Mouse (Mus musculus) neural tube, embryonic 14.5 days (tissue): Measurements from ENCODE around the gene Sez6l. TPM values are rescaled to one million over a fixed set of nuclear protein-coding genes. Genes with fewer than 3 reads are reported as not detected.
A peak's percentile ranks its signal among the peaks of the same experiment; 100 is the strongest.

Experiments
- ATAC-seq: fragments of 200-750 bp; cut with Nextera tagmentation; 2 replicates; pipeline ENCODE4 v1.8.0; 2017; ENCODE audit warnings: low read depth, mild to moderate bottlenecking, moderate TSS enrichment, moderate library complexity
- H3K27ac ChIP-seq: fragments of 300-500 bp; sonication (generic); 2 replicates; pipeline ENCODE4 v1.5.1; 2014; ENCODE audit warnings: low read depth, mild to moderate bottlenecking, control low read depth, low read length, moderate library complexity, mixed read lengths
- H3K27me3 ChIP-seq: fragments of 300-500 bp; sonication (generic); 2 replicates; pipeline ENCODE4 v1.6.1; 2014; ENCODE audit warnings: low read length; ENCODE audit not compliant: control insufficient read depth, insufficient read depth
- H3K36me3 ChIP-seq: fragments of 300-500 bp; sonication (generic); 2 replicates; pipeline ENCODE4 v1.6.1; 2014; ENCODE audit warnings: low read length, mixed read lengths; ENCODE audit not compliant: control insufficient read depth, insufficient read depth
- H3K4me1 ChIP-seq: fragments of 300-500 bp; sonication (generic); 2 replicates; pipeline ENCODE4 v1.6.1; 2014; ENCODE audit warnings: low read length; ENCODE audit not compliant: control insufficient read depth, insufficient read depth
- H3K4me2 ChIP-seq: fragments of 300-500 bp; sonication (generic); 2 replicates; pipeline ENCODE4 v1.6.1; 2014; ENCODE audit warnings: mild to moderate bottlenecking, low read depth, low read length, control low read depth
- H3K4me3 ChIP-seq: fragments of 300-500 bp; sonication (generic); 2 replicates; pipeline ENCODE4 v1.5.1; 2014; ENCODE audit warnings: low read depth, low read length, control low read depth, mixed read lengths
- H3K9ac ChIP-seq: fragments of 300-500 bp; sonication (generic); replicated peaks from 2 replicates; pipeline ENCODE4 v1.6.1; 2014; ENCODE audit warnings: low read depth, mild to moderate bottlenecking, control low read depth, low read length, mixed read lengths
- H3K9me3 ChIP-seq: fragments of 300-500 bp; sonication (generic); 2 replicates; pipeline ENCODE4 v1.6.1; 2016; ENCODE audit warnings: low read length; ENCODE audit not compliant: control insufficient read depth
- WGBS: fragments of 180-500 bp; shearing (Covaris S2); extraction: QIAGEN DNeasy Blood & Tissue Kit; methylation state at CpG from one replicate; pipeline ENCODE4 v1.1.7; 2014; 5-methylcytosine and 5-hydroxymethylcytosine counted together
- polyA plus RNA-seq: library from polyadenylated mRNA; unstranded; fragments of >200 nt; fragmentation: Nextera tagmentation; extraction: Ambion mirVana; gene quantifications from 2 replicates; pipeline ENCODE4 v1.2.1, GENCODE M21; 2014

Sez6l gene
- polyA plus RNA-seq, 1 experiment from 2014 or later, result 30.4 TPM

DNA sequence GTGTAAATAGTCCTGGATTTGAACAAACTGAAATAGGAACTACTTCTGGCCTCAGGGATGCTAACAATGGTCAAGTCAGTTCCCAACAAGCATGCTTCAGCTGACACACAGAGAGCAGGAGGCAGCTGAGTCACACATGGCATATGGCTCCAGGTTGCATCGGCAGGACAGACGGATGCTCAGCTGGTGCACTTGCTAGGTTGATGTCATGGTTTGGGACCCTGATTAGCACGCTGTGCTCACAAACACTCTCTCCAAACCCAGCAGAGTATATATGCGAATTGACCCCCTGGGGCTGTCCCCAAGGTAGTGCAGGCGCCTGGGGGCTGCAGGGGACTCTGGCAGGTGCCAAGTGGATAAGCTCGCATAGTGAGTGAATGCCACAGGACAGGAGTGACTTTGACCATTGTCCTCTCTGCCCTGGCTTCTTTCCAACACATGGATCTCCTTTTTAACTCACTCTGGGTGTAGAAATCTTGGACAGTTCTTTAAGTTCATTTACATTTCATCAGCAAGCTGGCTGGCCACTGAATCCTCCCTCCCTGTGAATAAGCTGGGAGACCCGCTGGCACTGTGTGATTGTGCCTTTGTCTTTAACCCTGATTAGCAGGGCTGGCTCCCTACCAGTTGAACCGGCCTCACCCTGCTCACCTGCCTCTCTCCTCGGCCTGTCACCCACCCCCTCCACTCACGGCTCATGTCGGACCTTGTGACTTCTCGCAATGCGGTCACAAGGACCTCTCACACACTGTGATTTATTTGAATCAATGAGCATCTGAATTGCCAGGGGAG, 91.9 kb downstream of the Sez6l start:
- Histone ChIP-seq H3K27ac (no peak overlapping the region), H3K4me3 (no peak overlapping the region), H3K27me3 (no peaks in the 10 kb centered on the region), H3K36me3 (no peaks in the 10 kb centered on the region), H3K4me2 (no peak overlapping the region), H3K9ac (no peak overlapping the region), H3K4me1 (peaks cover 19% of the 10 kb centered on the region), H3K9me3 (no peaks in the 10 kb centered on the region)
- 10% methylated on average over 13 of the region's 13 CpGs for WGBS
- ATAC-seq, result peak; percentile 47; the same call in 1 of the 2 replicates

DNA sequence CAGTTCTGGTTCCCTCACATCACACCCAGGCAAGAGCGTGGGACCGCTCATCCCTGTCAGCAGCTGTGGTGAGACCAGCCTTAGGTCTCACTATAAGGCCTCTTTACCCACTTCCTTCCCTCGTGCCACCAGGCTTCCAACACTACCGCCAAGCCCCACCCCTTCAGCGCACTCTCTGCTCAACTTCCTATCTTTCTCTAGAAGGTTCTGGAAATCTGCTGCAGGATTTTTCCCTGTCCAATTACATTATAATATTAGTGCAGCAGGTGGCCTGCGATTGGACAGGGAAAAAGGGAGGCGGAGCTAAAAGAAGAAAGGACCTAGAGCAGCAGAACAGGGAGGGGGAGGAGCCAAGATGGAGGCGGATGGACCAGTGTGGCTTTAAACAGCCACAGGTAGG, 94.0 kb downstream of the Sez6l start:
- Histone ChIP-seq H3K36me3 (no peaks in the 10 kb centered on the region), H3K27me3 (no peaks in the 10 kb centered on the region), H3K27ac (no peak overlapping the region), H3K9ac (no peak overlapping the region), H3K9me3 (no peaks in the 10 kb centered on the region), H3K4me3 (no peak overlapping the region), H3K4me2 (no peak overlapping the region), H3K4me1 (peaks cover 19% of the 10 kb centered on the region)
- 87% methylated on average over 8 of the region's 8 CpGs for WGBS
- no peak for ATAC-seq

DNA sequence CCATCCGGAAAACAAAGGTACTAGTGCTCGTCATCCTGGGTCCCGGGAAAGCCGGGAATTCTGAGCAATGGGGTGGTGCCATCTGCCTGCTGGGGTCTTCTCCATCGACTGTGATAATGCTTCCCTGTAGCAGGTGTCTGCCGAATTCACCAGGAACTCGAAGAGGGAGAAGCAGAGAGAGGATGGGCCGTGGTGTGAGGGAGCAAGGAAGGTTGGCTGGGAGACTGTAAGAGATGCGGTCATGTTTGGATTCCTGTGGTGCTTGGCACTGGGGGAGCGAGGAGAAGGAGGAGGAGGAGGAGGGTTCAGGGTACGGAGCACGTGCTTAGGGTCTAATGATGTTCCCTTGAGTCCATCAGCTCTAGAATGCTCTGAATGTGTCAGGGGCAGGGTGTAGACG, 94.4 kb downstream of the Sez6l start:
- no peak overlapping the region for H3K4me3 ChIP-seq
- no peaks in the 10 kb centered on the region for H3K9me3 ChIP-seq
- H3K9ac ChIP-seq, result no peak overlapping the region
- H3K27ac ChIP-seq, result peak overlapping the region; percentile 52; the same call in 1 of the 2 replicates
- no peak for ATAC-seq
- WGBS, result 58% methylated on average over 13 of the region's 13 CpGs
- no peak overlapping the region for H3K4me2 ChIP-seq
- H3K27me3 ChIP-seq, result no peaks in the 10 kb centered on the region
- peaks cover 19% of the 10 kb centered on the region for H3K4me1 ChIP-seq
- no peaks in the 10 kb centered on the region for H3K36me3 ChIP-seq

DNA sequence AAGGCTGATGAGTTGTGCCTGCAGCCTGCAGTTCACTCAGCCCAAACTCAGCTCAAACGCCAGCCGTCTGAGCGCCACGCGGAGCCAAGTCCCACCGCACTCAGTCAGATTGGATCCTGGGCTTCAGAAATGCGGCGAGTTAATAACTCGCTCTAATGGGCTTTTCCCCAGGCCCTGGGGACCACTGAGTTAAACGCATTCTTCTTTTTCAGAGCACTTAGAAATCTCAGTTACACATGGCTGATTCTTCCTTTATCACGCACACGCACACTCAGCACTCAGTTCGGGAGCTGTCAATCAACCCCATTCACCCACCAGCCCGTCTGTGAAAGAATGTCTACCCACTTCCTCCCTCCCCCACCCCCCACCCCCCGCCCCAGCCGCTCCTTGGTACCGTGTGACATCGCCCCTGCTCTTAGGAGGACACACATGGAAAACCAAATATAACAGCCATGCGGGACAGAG, 95.0 kb downstream of the Sez6l start:
- Histone ChIP-seq H3K4me3 (no peak overlapping the region), H3K9ac (no peak overlapping the region), H3K27ac (peak overlapping the region; percentile 52; the same call in 1 of the 2 replicates), H3K4me2 (0 out of 2 replicates have a peak overlapping the region, but pooled peaks have one; percentile 6), H3K36me3 (no peaks in the 10 kb centered on the region), H3K27me3 (no peaks in the 10 kb centered on the region), H3K4me1 (peaks cover 19% of the 10 kb centered on the region), H3K9me3 (no peaks in the 10 kb centered on the region)
- peak; percentile 36; the same call in 1 of the 2 replicates for ATAC-seq
- WGBS, result 16% methylated on average over 19 of the region's 19 CpGs

DNA sequence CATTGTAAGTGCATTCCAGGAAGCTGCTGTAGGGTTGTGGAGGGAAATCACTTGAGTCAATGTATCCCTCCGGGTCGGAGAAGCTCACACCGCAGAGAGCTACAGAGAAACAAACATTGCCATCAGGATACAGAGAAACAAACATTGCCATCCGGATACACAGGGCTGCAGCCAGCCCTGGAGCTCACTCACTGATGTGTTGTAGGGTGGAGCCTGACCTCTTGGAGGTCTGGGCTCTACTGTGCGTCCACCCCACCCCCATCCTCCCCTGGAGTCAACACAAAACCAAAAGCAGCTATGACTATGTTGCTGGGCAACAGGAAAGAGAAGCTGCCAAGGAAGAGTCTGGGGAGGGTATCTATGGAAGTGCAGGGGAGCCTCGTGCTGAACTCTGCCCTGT, 103.5 kb downstream of the Sez6l start:
- H3K36me3 ChIP-seq, result no peaks in the 10 kb centered on the region
- H3K9ac ChIP-seq, result no peak overlapping the region
- H3K27me3 ChIP-seq, result no peaks in the 10 kb centered on the region
- H3K4me3 ChIP-seq, result no peak overlapping the region
- no peak for ATAC-seq
- H3K9me3 ChIP-seq, result no peaks in the 10 kb centered on the region
- H3K27ac ChIP-seq, result no peak overlapping the region
- 0 out of 2 replicates have a peak, but pooled peaks cover 3% of the 10 kb centered on the region for H3K4me1 ChIP-seq
- H3K4me2 ChIP-seq, result no peak overlapping the region
- WGBS, result 53% methylated on average over 6 of the region's 6 CpGs

DNA sequence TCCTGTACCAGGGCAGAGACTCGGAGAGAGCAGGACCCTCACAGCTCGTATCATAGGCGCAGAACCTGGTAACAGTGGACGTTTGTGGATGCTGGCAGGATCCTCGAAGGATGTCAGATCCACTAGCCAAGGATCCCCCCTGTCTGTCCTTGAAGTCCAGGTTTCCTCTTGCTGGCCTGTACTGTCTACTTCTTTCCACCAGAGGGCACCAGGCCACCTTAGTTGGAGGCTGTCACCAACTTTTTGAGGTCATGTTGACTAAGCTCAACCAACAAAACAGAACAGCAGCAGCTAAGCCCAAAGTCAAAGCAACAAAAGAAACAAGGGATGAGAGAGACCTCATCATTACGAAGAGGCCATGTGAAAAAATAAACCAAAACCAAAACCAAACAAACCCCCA, 106.8 kb downstream of the Sez6l start:
- H3K4me1 ChIP-seq, result 0 out of 2 replicates have a peak, but pooled peaks cover 15% of the 10 kb centered on the region
- no peaks in the 10 kb centered on the region; the same call in 1 of the 2 replicates for H3K36me3 ChIP-seq
- no peak overlapping the region for H3K4me2 ChIP-seq
- 72% methylated on average over 6 of the region's 6 CpGs for whole genome bisulfite sequencing
- H3K9ac ChIP-seq, result no peak overlapping the region
- no peak overlapping the region for H3K4me3 ChIP-seq
- H3K27me3 ChIP-seq, result no peaks in the 10 kb centered on the region
- no peak overlapping the region for H3K27ac ChIP-seq
- no peak for ATAC-seq
- no peaks in the 10 kb centered on the region for H3K9me3 ChIP-seq

DNA sequence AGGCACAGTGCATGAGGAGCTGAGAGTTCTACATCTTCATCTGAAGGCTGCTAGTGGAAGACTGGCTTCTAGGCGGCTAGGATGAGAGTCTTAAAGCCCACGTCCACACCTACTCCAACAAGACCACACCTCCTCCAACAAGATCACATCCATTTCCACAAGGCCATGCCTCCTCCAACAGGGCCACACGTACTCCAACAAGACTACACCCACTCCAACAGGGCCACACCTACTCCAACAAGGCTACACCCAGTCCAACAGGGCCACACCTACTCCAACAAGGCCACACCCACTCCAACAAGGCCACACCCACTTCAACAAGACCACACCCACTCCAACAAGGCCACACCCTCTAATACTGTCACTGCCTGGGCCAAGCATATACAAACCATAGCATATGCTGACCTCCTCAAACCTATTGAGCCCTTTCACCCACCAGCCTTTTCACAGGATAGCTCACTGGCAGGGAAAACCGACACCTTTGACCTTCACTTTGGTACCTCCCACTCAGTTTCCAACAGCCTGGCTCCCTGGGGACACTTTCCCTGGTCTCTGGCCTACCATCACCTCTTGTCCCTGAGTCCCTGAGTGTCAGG, 107.9 kb downstream of the Sez6l start:
- no peak overlapping the region for H3K27ac ChIP-seq
- WGBS, result 83% methylated on average over 4 of the region's 4 CpGs
- no peaks in the 10 kb centered on the region; the same call in 1 of the 2 replicates for H3K36me3 ChIP-seq
- H3K27me3 ChIP-seq, result no peaks in the 10 kb centered on the region
- ATAC-seq, result no peak
- H3K9ac ChIP-seq, result no peak overlapping the region
- no peak overlapping the region for H3K4me2 ChIP-seq
- H3K4me3 ChIP-seq, result no peak overlapping the region
- 0 out of 2 replicates have a peak, but pooled peaks cover 15% of the 10 kb centered on the region for H3K4me1 ChIP-seq
- H3K9me3 ChIP-seq, result no peaks in the 10 kb centered on the region

DNA sequence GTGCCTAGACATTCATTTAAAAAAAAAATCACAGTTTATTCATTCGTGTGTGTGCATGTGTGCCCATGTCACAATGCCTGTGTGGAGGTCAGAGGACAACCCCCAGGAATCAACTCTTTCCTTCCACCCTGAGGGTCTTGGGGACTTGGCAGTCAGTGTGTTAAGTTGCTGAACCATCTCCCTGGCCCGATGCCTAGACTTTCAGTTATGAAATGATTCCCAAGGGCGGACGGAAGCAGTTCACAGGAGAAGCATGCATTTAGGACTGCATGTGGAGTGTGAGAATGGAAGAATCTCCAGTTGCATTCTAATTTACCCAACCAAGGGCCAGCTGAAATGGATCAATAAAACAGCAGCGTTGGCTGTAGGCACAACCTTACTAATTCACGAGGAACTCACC, 110.7 kb downstream of the Sez6l start:
- Histone ChIP-seq H3K9ac (no peak overlapping the region), H3K4me2 (no peak overlapping the region), H3K36me3 (no peaks in the 10 kb centered on the region; the same call in 1 of the 2 replicates), H3K4me1 (0 out of 2 replicates have a peak, but pooled peaks cover 12% of the 10 kb centered on the region), H3K27me3 (no peaks in the 10 kb centered on the region), H3K9me3 (no peaks in the 10 kb centered on the region), H3K4me3 (no peak overlapping the region), H3K27ac (peak overlapping the region; percentile 22; the same call in 1 of the 2 replicates)
- no peak for ATAC-seq
- WGBS, result 38% methylated on average over 6 of the region's 6 CpGs

DNA sequence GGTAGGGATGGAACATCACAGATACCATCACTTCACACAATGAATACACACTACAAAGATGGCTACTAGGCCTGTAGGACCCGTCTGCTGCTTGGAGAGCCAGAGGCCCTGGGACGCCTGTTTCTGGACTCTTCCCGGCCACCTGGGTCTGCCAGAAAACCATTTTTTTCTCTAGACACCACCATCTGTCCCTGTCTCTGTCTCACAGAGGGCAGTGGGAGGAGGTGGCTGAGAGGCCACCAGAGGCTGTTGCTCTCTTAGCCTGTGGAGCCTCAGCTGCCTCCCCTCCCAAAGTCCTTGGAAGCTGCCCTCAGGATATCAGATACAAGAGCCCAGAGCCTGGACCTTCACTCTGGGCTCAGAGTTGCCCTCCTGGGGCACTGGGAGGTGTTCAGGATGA, 117.1 kb downstream of the Sez6l start:
- Histone ChIP-seq H3K9ac (no peak overlapping the region), H3K9me3 (no peaks in the 10 kb centered on the region), H3K4me3 (no peak overlapping the region), H3K4me2 (no peak overlapping the region), H3K4me1 (no peaks in the 10 kb centered on the region), H3K27me3 (no peaks in the 10 kb centered on the region), H3K36me3 (peaks cover 4% of the 10 kb centered on the region; the same call in 1 of the 2 replicates), H3K27ac (no peak overlapping the region)
- 36% methylated on average over 3 of the region's 3 CpGs for WGBS
- no peak for ATAC-seq
